Mouse (Mus musculus) liver, embryonic 14.5 days (tissue): ENCODE data around the gene Tecr. TPM values are rescaled to one million over a fixed set of nuclear protein-coding genes. Genes with fewer than 3 reads are reported as not detected.

Experiments
- ATAC-seq: fragments of 200-750 bp; cut with Nextera tagmentation; 2 replicates; pipeline ENCODE4 v1.8.0; 2017; ENCODE audit warnings: moderate number of reproducible peaks, mild to moderate bottlenecking, moderate library complexity; ENCODE audit not compliant: insufficient read depth
- DNase-seq, 3 experiments: peaks; one replicate each; pipeline ENCODE4 v3.0.0-alpha.2; 2012 to 2013; ENCODE audit warnings: low read depth in 3 of 3, low spot score in 3 of 3
- H3K27ac ChIP-seq: fragments of 300-500 bp; sonication (generic); 2 replicates; pipeline ENCODE4 v1.5.1; 2014; ENCODE audit warnings: moderate library complexity, mild to moderate bottlenecking, control low read depth, inconsistent platforms
- H3K27me3 ChIP-seq: fragments of 300-500 bp; sonication (generic); 2 replicates; pipeline ENCODE4 v1.6.1; 2014; ENCODE audit warnings: mild to moderate bottlenecking, low read length, moderate library complexity; ENCODE audit not compliant: control insufficient read depth, insufficient read depth
- H3K36me3 ChIP-seq: fragments of 300-500 bp; sonication (generic); replicated peaks from 2 replicates; pipeline ENCODE4 v1.6.1; 2014; ENCODE audit warnings: low read depth; ENCODE audit not compliant: control insufficient read depth, insufficient read depth
- H3K4me1 ChIP-seq, 2 experiments: fragments of 200-500 bp in 1 of 2; fragments of 300-500 bp in 1 of 2; sonication (generic) in 1 of 2; replicated peaks; 2 replicates each; pipeline ENCODE4 v1.6.1; 2012 to 2014; ENCODE audit warnings: antibody characterized with exemption in 1 of 2, inconsistent platforms in 1 of 2, low read length in 1 of 2; ENCODE audit not compliant: control insufficient read depth in 2 of 2, insufficient read depth in 2 of 2
- H3K4me2 ChIP-seq: fragments of 300-500 bp; sonication (generic); 2 replicates; pipeline ENCODE4 v1.6.1; 2014; ENCODE audit warnings: low read depth, mild to moderate bottlenecking, control low read depth, moderate library complexity
- H3K4me3 ChIP-seq, 2 experiments: fragments of 200-500 bp in 1 of 2; fragments of 300-500 bp in 1 of 2; sonication (generic) in 1 of 2; 2 replicates each; pipeline ENCODE4 v1.5.1; 2012 to 2014; ENCODE audit warnings: low read depth in 2 of 2, low read length in 2 of 2, mild to moderate bottlenecking in 2 of 2, control low read depth in 1 of 2, inconsistent platforms in 1 of 2, moderate library complexity in 1 of 2; ENCODE audit not compliant: insufficient read depth in 1 of 2
- H3K9ac ChIP-seq: fragments of 300-500 bp; sonication (generic); replicated peaks from 2 replicates; pipeline ENCODE4 v1.6.1; 2014; ENCODE audit warnings: mild to moderate bottlenecking, control low read depth, moderate library complexity
- H3K9me3 ChIP-seq: fragments of 300-500 bp; sonication (generic); 2 replicates; pipeline ENCODE4 v1.6.1; 2016; ENCODE audit warnings: low read length, mixed read lengths; ENCODE audit not compliant: control insufficient read depth
- CTCF ChIP-seq: IDR thresholded peaks from 2 replicates; pipeline ENCODE4 v1.5.1; 2016; ENCODE audit warnings: antibody characterized with exemption, low read depth, control low read depth
- EP300 ChIP-seq: IDR thresholded peaks from 2 replicates; pipeline ENCODE4 v1.6.1; 2016; ENCODE audit warnings: antibody characterized with exemption, low read depth
- WGBS: fragments of 180-500 bp; shearing (Covaris S2); extraction: QIAGEN DNeasy Blood & Tissue Kit; methylation state at CpG from one replicate; pipeline ENCODE4 v1.1.7; 2014; ENCODE audit not compliant: insufficient replicate concordance; 5-methylcytosine and 5-hydroxymethylcytosine counted together
- polyA plus RNA-seq, 2 experiments: library from polyadenylated mRNA; depleted of rRNA in 1 of 2; stranded (reverse) in 1 of 2; unstranded in 1 of 2; fragments of >200 nt; fragmentation: Nextera tagmentation in 1 of 2; extraction: Ambion mirVana in 1 of 2; gene quantifications; 2 replicates each; pipeline versions ENCODE4 v1.2.1 to v1.2.3; 2012 to 2014

The Tecr gene
- polyA plus RNA-seq, 2 experiments: 176 to 294 TPM

GRCm38 (mm10) chr8:83584771-83585170 lies 23.0 kb downstream of the Tecr start:
- WGBS: 84% methylated on average over 1 of the region's 1 CpGs
- no peak overlapping the region for H3K27ac ChIP-seq
- DNase-seq: no peak
- H3K27me3 ChIP-seq: no peaks in the 10 kb centered on the region
- no peaks in the 10 kb centered on the region for H3K9me3 ChIP-seq
- H3K4me3 ChIP-seq: no peak overlapping the region
- no peak overlapping the region for H3K9ac ChIP-seq
- ATAC-seq: no peak
- no peak overlapping the region for H3K4me2 ChIP-seq
- H3K36me3 ChIP-seq: peaks cover 2% of the 10 kb centered on the region
- no peaks in the 10 kb centered on the region for H3K4me1 ChIP-seq
- TF ChIP-seq CTCF (no peak), EP300 (no peak)

GRCm38 (mm10) chr8:83583236-83583635 lies 24.5 kb downstream of the Tecr start:
- no peak for TF ChIP-seq CTCF
- no peak for TF ChIP-seq EP300
- ATAC-seq (no peak), DNase-seq (no peak)
- Histone ChIP-seq H3K36me3 (peaks cover 2% of the 10 kb centered on the region), H3K9ac (no peak overlapping the region), H3K4me3 (no peak overlapping the region), H3K27me3 (no peaks in the 10 kb centered on the region), H3K27ac (no peak overlapping the region), H3K4me1 (no peaks in the 10 kb centered on the region), H3K4me2 (no peak overlapping the region), H3K9me3 (no peaks in the 10 kb centered on the region)
- 80% methylated on average over 15 of the region's 15 CpGs for WGBS

- Histone ChIP-seq H3K9ac (no peak overlapping the region), H3K4me3 (no peak overlapping the region), H3K4me2 (no peak overlapping the region), H3K36me3 (peaks cover 2% of the 10 kb centered on the region), H3K27me3 (no peaks in the 10 kb centered on the region), H3K4me1 (no peaks in the 10 kb centered on the region), H3K9me3 (no peaks in the 10 kb centered on the region), H3K27ac (no peak overlapping the region)
- TF ChIP-seq CTCF (no peak), EP300 (no peak)
- no peak for DNase-seq
- no peak for ATAC-seq
- 80% methylated on average over 8 of the region's 8 CpGs for WGBS
Observed at GRCm38 (mm10) chr8:83582226-83582625, 25.5 kb downstream of the Tecr start.

GRCm38 (mm10) chr8:83580826-83581225 lies 26.9 kb downstream of the Tecr start:
- 81% methylated on average over 8 of the region's 8 CpGs for WGBS
- TF ChIP-seq CTCF (no peak), EP300 (no peak)
- Histone ChIP-seq H3K27ac (no peak overlapping the region), H3K4me3 (no peak overlapping the region), H3K4me1 (no peaks in the 10 kb centered on the region; a peak in 1 of 4 replicates), H3K9me3 (no peaks in the 10 kb centered on the region), H3K4me2 (no peak overlapping the region), H3K27me3 (no peaks in the 10 kb centered on the region), H3K9ac (no peak overlapping the region), H3K36me3 (peaks cover 2% of the 10 kb centered on the region)
- DNase-seq: no peak
- no peak for ATAC-seq

GRCm38 (mm10) chr8:83579676-83580075 lies 28.1 kb downstream of the Tecr start:
- Histone ChIP-seq H3K36me3 (peaks cover 2% of the 10 kb centered on the region), H3K9me3 (no peaks in the 10 kb centered on the region), H3K4me1 (no peaks in the 10 kb centered on the region; a peak in 1 of 4 replicates), H3K27ac (no peak overlapping the region), H3K27me3 (no peaks in the 10 kb centered on the region), H3K4me3 (no peak overlapping the region), H3K9ac (no peak overlapping the region), H3K4me2 (no peak overlapping the region)
- 85% methylated on average over 8 of the region's 8 CpGs for WGBS
- DNase-seq: no peak
- TF ChIP-seq EP300 (no peak), CTCF (no peak)
- no peak for ATAC-seq
